Mouse (Mus musculus): ENCODE data around the gene Per2.

Gene Per2

DNA sequence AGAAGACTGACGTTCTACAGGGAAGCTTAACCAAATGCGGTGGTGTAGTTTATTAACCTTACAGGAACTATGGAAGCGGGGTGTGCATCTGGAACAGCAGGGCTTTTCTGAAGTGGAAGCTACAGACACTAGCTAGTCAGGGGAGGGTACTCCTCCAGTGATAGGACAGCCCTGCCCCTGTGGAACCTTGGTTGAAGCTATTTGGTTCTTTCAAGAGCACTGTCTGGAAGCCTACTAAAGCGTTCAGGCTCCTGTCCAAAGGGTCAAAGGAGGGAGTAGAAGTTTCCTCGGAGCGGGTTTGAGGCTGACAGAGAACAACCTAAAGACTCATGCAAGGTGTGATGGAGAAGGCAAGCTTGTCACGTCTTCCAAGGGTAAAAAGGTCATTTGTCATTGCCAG, 945 bp upstream of the Per2 start:
- no peak for DNase-seq (ENCODE audit: low spot score in 2 of 2)

GRCm38 (mm10) chr1:91458223-91458861, 782 bp downstream of the Per2 start:
- no peak for DNase-seq (ENCODE audit: low spot score in 2 of 2)

DNA sequence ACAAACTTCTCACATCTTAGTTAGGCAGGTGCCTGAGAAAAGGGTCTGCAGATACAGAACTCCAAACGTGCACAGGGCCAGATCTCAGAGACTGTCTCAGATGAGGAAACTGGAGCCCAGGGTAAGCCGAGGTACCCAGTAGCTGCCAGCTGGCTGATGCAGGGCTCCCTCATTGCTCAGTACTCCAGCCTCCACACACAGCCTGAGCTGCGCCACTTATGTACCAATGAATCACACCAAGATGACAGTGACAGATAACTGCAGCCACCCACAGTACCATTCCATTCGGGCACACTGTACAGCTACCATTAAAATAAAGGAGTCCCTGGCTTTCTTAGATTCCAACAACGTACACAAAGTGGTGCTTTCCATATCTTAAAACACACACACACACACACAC, 1.4 kb downstream of the Per2 start:
- no peak for DNase-seq (ENCODE audit: low spot score in 2 of 2)

DNA sequence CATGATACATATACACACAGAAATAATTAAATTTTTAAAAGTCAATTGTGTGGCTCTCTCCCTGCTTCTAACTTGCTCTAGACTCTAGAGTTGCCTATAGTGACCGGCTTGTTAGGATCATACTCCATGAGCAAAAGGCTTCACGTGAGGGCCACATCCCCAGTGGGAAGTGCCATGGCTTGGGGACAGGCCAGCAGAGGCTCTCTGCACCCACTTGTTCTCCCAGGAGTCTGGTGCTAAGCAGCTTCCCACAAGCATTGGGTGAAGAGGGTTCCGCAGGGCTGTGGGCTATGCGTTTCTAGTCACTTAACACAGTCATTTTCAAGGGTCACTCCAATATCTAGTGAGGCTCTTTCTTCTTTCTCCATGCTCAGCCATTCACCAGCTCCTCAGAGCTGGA, 2.0 kb downstream of the Per2 start:
- no peak for DNase-seq (ENCODE audit: low spot score in 2 of 2)

DNA sequence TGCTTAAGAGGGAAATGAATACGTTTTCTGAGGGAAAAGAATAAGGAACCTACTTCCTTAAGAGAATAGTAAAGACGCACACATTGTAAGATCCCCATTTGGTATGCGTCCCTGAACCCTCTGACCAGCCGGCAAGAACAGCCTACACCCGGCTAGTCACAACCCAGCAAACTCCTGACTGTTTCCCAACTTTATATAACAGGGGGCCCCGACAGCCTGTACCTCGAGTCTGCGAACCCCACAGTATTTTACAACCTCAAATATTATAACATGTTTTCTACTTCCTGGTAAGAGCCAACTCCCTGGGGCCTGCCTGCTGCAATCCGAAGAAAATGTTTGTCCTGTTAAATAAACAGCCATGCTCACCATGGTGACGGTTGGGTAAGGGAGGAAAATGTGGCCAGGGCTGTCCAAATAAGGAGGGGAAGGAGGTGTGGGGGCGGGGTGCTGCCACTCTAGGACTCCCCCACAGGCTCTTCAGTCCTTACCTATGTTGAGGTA, 2.8 kb downstream of the Per2 start:
- no peak for DNase-seq (ENCODE audit: low spot score in 2 of 2)

- no peak for DNase-seq (ENCODE audit: low spot score in 2 of 2)
Observed at GRCm38 (mm10) chr1:91455661-91456161, 3.4 kb downstream of the Per2 start.

- no peak for DNase-seq (ENCODE audit: low spot score in 2 of 2)
Observed at GRCm38 (mm10) chr1:91454927-91455326, 4.2 kb downstream of the Per2 start.

DNA sequence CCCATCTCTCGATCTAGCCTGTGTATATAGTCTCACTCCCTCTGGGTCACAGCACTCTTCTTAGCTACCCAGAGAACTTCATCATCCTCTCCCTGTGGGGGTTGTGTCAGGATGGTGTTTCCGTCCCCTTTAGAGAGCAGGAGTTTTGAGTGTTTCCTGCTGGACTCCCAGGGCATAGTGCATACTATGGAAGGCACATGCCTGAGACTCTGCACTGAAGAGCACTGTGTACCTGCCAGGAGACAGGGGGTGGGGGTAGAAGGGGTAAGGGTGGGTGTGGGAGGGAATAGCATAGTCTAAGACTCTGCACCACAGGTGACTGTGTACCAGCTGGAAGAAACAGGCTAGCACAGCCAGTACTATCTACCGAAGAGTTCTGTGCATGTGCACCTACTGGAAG, 4.8 kb downstream of the Per2 start:
- no peak for DNase-seq (ENCODE audit: low spot score in 2 of 2)

DNA sequence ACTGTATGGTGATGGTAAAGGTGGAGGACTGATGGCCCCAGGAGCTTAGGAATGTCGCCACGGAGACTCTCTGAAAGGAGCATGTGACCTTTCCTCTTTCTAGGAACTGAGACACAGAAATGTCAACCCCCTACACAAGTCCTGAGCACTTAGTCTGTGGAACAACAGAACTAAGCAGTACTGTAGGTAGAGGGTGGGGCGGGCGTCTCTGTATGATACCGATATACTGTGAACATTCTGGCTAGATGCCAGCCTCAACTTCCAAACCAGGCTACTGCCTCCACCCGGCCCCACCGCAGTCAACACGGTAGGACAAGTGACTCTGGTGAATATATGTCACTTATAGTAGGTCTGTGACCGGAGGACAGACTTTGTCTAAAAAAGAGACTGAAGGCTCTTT, 5.2 kb downstream of the Per2 start:
- DNase-seq (ENCODE audit: low spot score in 2 of 2) = no peak

GRCm38 (mm10) chr1:91451547-91452084, 7.5 kb downstream of the Per2 start:
- DNase-seq (ENCODE audit: low spot score in 2 of 2) = no peak

- DNase-seq (ENCODE audit: low spot score in 2 of 2) = no peak
Observed at GRCm38 (mm10) chr1:91450851-91451250, 8.3 kb downstream of the Per2 start.

- DNase-seq (ENCODE audit: low spot score in 2 of 2) = no peak
Observed at GRCm38 (mm10) chr1:91448688-91449087, 10.4 kb downstream of the Per2 start.

- DNase-seq (ENCODE audit: low spot score in 2 of 2) = no peak
Observed at GRCm38 (mm10) chr1:91446511-91446910, 12.6 kb downstream of the Per2 start.

DNA sequence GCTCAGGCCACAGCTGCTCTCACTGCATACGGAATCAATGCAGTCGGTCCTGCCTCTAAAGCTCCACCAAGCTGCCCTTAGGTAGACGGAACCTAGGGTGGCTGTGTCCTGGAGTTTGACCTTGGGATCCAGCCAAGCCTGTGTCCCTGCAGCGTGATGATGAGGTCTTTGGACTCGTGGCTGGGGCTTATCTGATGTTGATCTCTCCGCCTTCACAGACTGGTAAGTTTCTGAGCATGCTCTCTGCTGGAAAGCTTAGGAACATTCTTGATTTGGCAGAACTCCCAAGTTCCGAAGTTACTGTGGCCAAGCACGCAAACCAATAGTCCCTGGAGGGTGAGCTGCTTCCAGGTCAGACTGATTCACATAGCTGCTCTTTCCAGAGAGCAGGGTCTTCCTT, 13.1 kb downstream of the Per2 start:
- no peak for DNase-seq (ENCODE audit: low spot score in 2 of 2)

DNA sequence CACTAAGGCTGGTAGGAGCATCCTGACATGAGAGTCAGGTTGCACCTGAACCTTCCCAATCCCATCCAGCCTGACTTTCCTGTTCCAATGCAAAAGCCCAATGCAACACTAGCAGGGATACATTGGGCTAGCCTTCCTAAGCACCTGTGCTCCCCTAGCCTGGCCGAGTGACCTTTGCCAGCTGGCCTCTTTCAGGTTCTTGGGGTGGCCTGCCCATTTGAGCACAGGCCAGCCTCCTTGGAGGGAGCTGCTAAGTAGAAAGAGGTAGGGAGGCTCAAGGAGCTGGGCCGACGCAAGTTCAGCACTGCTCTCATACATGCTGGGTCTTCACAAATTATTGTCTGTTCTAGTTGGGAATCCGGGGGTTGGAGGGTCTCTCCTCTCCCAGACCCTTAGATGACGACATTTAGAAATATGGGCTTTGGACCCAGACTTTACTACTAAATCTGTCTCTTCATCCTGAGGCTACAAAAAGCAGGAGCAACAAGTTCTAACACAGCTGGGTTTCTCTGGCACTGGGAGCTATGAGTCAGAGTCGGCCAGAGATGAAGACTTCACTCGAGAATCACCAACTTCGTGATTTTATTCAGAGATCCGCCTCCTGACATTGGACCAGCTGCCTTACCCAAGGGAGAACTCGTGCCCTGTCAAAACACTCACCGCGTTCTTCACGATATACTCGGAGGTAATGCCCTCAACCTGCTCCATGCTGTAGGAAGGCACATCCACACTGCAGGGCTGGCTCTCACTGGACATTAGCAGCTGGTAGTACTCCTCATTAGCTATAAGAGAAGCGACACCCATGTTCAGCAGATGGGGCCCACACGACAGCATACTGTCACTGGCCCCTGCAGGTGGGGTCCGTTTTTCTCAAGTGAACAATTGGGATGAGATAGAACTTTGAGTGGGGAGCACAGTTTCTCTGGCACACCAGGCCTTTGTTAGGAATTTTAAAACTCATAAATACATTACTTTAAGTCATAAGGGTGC, 14.0 kb downstream of the Per2 start:
- no peak for DNase-seq (ENCODE audit: low spot score in 2 of 2)

GRCm38 (mm10) chr1:91442350-91442990, 16.7 kb downstream of the Per2 start:
- no peak for DNase-seq (ENCODE audit: low spot score in 2 of 2)

- DNase-seq (ENCODE audit: low spot score in 2 of 2) = no peak
Observed at GRCm38 (mm10) chr1:91441855-91442254, 17.3 kb downstream of the Per2 start.

- no peak for DNase-seq (ENCODE audit: low spot score in 2 of 2)
Observed at GRCm38 (mm10) chr1:91439776-91440175, 19.3 kb downstream of the Per2 start.

DNA sequence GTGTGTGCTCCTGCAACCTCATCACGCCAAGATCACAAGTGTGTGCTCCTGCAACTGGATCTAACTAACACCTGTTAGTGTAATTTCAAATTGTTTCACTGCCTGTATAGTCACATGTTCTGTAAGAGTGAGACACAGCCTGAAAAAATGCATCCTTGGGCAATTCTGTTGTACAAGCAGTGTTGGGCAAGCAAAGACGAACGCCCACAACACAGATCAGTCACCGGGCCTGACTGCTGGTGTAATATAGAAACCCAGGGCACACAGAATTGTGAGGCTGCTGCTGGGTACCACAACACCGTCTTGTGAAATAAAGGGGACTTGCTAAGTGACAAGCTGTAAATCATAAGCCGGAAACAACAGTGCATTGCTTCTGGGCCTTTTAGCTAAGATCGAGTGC, 21.6 kb downstream of the Per2 start:
- DNase-seq (ENCODE audit: low spot score in 2 of 2) = no peak

GRCm38 (mm10) chr1:91437083-91437400, 22.1 kb downstream of the Per2 start:
- no peak for DNase-seq (ENCODE audit: low spot score in 2 of 2)

DNA sequence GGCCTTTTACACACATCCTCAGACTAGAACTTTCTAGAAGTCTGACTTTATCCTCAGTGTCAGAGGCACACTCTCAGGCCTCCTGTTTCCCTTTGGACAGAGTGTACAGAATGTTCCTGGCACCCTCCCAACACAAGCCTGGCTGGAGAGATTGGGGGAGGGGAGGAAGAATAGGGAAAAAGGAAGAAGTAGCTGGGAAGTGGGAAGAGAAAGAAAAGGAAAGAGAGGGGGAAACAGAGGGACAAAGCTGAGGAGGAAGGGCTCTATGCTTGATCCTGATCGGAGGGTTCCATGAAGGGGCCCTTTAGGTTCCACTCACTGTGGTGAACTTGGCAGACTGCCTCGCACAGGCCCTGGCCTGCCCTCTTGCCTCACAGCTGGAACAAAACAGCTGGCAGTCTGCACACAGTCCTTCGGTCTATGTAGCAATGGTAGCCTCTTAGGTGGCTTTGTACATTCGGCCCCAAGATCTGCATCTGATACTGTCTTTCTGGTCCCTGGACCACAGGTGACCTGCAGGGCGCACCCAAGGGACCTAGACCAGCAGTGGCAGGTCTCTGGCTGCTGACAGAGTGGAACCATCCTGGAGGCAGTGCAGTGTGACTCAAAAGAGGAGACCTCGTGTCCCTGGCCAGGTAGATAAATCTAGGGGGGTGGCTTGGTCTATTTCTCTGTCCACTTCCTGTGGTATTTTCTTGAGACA, 22.6 kb downstream of the Per2 start:
- no peak for DNase-seq (ENCODE audit: low spot score in 2 of 2)

All from thymus, postnatal 10 days (tissue).